Comparison of ENCODE assay signal across 9 mouse cellular contexts in the genomic region with DNA sequence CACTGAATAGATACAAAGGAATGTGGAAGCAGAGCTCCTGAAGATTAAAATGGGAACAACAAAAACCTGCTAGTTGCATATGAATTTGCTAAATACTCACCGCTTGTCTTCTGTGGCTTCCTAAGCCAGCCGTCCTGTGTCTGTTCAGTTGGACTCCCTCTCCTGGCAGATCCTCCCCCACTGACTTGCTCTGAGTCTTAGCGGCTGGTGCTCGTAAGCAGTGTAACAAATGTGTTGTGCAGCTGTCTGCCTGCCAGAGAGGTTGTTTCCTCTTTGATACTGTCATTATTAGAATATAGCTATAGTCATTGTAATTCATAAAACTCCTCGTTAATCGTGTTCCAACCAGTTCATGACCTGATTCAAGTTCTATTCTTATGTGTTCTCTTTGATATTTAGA. TPM values are rescaled to one million over a fixed set of nuclear protein-coding genes. Genes with fewer than 3 reads are reported as not detected.
A peak's percentile ranks its signal among the peaks of the same experiment; 100 is the strongest.
DNase-seq lines count a peak whose midpoint lies in the region; ATAC-seq and TF ChIP-seq lines count a peak whose summit lies in the region.
"Had no signal": no experiment of that assay in that cellular context is flagged by ENCODE, and none has a peak within 500 bp of the region (broad histone marks: within the 10 kb centered on the region; RNA-seq: fewer than 3 reads in every experiment).

Gene Htr2b, minus strand, starts transcription at position 192 of the 400 bp plus-strand sequence.

- no peak for TF ChIP-seq CTCF in forebrain, postnatal 0 days (IDR thresholded peaks at IDR 0.05; ENCODE audit: low read depth)

- no peaks in the 10 kb centered on the region for H3K9me3 ChIP-seq in forebrain, postnatal 0 days (ENCODE audit: low read length)
- no peaks in the 10 kb centered on the region for H3K9me3 ChIP-seq in forebrain, embryonic 12.5 days
- H3K9me3 ChIP-seq: lung, embryonic 15.5 days had no signal

- H3K4me3 ChIP-seq in forebrain, postnatal 0 days (ENCODE audit: low read depth, low read length), result no peak within 1 kb of the TSS
- no peak within 1 kb of the TSS for H3K4me3 ChIP-seq in forebrain, embryonic 12.5 days (replicated peaks)
- H3K4me3 ChIP-seq: lung, embryonic 15.5 days had no signal

- no peak within 1 kb of the TSS for H3K4me2 ChIP-seq in forebrain, postnatal 0 days (ENCODE audit: low read depth)
- no peak within 1 kb of the TSS for H3K4me2 ChIP-seq in forebrain, embryonic 12.5 days
- H3K4me2 ChIP-seq: lung, embryonic 15.5 days had no signal

- DNase-seq in forebrain, postnatal 0 days, result peak; percentile 36
- peak; percentile 72 for DNase-seq in brain, adult 2 months (ENCODE audit: low read depth, low spot score)
- peak; percentile 55 for DNase-seq in heart, postnatal 4 days
- DNase-seq in layer of hippocampus, postnatal 10 days (ENCODE audit: low spot score in 2 of 2), result peak; percentile 16 to 31
- DNase-seq in retina, postnatal 1 day, result peak; percentile 26
- no peak for DNase-seq in spleen, adult 18-20 months
- no peak for DNase-seq in spleen, postnatal 4 days (ENCODE audit: low spot score in 2 of 2)

- H3K36me3 ChIP-seq in forebrain, postnatal 0 days (ENCODE audit: insufficient read depth), result peaks cover 12% of the 10 kb centered on the region; the same call in 1 of the 2 replicates
- peaks cover under 1% of the 10 kb centered on the region; the same call in 1 of the 2 replicates for H3K36me3 ChIP-seq in forebrain, embryonic 12.5 days (replicated peaks)

- no peak within 1 kb of the TSS for H3K9ac ChIP-seq in forebrain, postnatal 0 days
- no peak within 1 kb of the TSS for H3K9ac ChIP-seq in forebrain, embryonic 12.5 days
- H3K9ac ChIP-seq: lung, embryonic 15.5 days had no signal

- H3K27ac ChIP-seq in forebrain, postnatal 0 days (ENCODE audit: low read depth, low read length), result no peak within 1 kb of the TSS
- H3K27ac ChIP-seq in forebrain, embryonic 12.5 days, result no peak within 1 kb of the TSS
- H3K27ac ChIP-seq: lung, embryonic 15.5 days had no signal

- 30% methylated on average over 6 of the region's 6 CpGs for WGBS in forebrain, postnatal 0 days
- 57% methylated on average over 6 of the region's 6 CpGs for WGBS in forebrain, embryonic 12.5 days

- no peaks in the 10 kb centered on the region for H3K4me1 ChIP-seq in forebrain, postnatal 0 days (ENCODE audit: insufficient read depth)
- no peaks in the 10 kb centered on the region; the same call in 1 of the 2 replicates for H3K4me1 ChIP-seq in forebrain, embryonic 12.5 days
- H3K4me1 ChIP-seq: lung, embryonic 15.5 days had no signal

- peak; percentile 80 for ATAC-seq in forebrain, postnatal 0 days
- no peak for ATAC-seq in forebrain, embryonic 12.5 days (ENCODE audit: low FRiP score)

- no peaks in the 10 kb centered on the region for H3K27me3 ChIP-seq in forebrain, postnatal 0 days (ENCODE audit: insufficient read depth, low read length)
- H3K27me3 ChIP-seq in forebrain, embryonic 12.5 days, result no peaks in the 10 kb centered on the region
- H3K27me3 ChIP-seq: lung, embryonic 15.5 days had no signal

RNA-seq across cellular contexts. Expression of gene Htr2b, which starts in this region (rescaled TPM):
- 0.08 TPM in 1 of 2 replicates, not detected in the other for total RNA-seq in forebrain, postnatal 0 days (2014; rRNA removed)
- polyA plus RNA-seq in forebrain, postnatal 0 days (2015; fragmentation: Nextera tagmentation; extraction: Ambion mirVana), result 0.22 TPM in 1 of 2 replicates, not detected in the other
- 0.44 and 0.75 TPM in 2 replicates for polyA plus RNA-seq in forebrain, embryonic 12.5 days (2016; fragmentation: Nextera tagmentation; extraction: Ambion mirVana)
- total RNA-seq in heart, postnatal 4 days (2021), result not detected
- under 1 TPM in 1 of 2 experiments, not detected in 1; 0.16 TPM for total RNA-seq in layer of hippocampus, postnatal 10 days (2021)

Comparison
In these comparisons a context has a peak if more than half of its experiments do, and no peak if none do; other contexts are left out.
1. Peak in DNase-seq and ATAC-seq in forebrain, postnatal 0 days; RNA of the gene not detected or under 1 TPM.
2. Peak in DNase-seq in heart, postnatal 4 days; RNA of the gene not detected or under 1 TPM.
3. Peak in DNase-seq in layer of hippocampus, postnatal 10 days; RNA of the gene not detected or under 1 TPM.
4. DNase-seq: peak in brain, adult 2 months (single experiment) and retina, postnatal 1 day (single experiment); none in spleen, adult 18-20 months (0 of 2) and spleen, postnatal 4 days (0 of 2).